Comparison of ENCODE assay signal across 12 mouse cellular contexts in the genomic region with DNA sequence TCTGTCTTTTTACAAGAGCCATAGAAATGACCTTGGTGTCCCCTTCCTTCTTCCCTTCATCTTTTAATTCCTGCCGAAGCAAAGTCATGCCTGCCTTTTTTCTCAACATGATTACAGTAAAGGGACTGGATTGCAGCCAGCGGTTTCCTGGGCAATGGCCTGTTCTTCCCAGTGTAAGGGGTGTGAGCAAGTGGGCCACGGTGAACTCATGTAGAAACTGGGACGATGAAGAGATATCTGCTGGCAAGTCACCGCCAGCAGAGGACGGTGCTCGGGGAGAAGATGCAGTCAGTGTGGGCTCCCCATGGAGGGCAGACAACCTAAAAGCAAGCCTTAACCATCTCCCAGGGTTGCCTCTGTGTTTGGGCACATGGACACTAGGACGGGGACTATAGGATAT. TPM values are rescaled to one million over a fixed set of nuclear protein-coding genes. Genes with fewer than 3 reads are reported as not detected.
A peak's percentile ranks its signal among the peaks of the same experiment; 100 is the strongest.
DNase-seq lines count a peak whose midpoint lies in the region; ATAC-seq and TF ChIP-seq lines count a peak whose summit lies in the region.
"Had no signal": no experiment of that assay in that cellular context is flagged by ENCODE, and none has a peak within 500 bp of the region (broad histone marks: within the 10 kb centered on the region; RNA-seq: fewer than 3 reads in every experiment).

No protein-coding gene starts in this region.

- no peak overlapping the region for H3ac ChIP-seq in myocyte (ENCODE audit: control insufficient read depth, insufficient read length)

- no peak overlapping the region for H3K9ac ChIP-seq in midbrain, postnatal 0 days (replicated peaks; ENCODE audit: low read length, poor library complexity, severe bottlenecking)
- no peak overlapping the region for H3K9ac ChIP-seq in midbrain, embryonic 15.5 days
- H3K9ac ChIP-seq in kidney, embryonic 15.5 days = no peak overlapping the region

- WGBS in midbrain, postnatal 0 days = 51% methylated on average over 8 of the region's 8 CpGs
- 56% methylated on average over 8 of the region's 8 CpGs for WGBS in midbrain, embryonic 15.5 days
- WGBS in kidney, embryonic 15.5 days = 66% methylated on average over 8 of the region's 8 CpGs

- no peak overlapping the region for H3K4me2 ChIP-seq in midbrain, postnatal 0 days (ENCODE audit: low read depth, low read length, poor library complexity, severe bottlenecking)
- H3K4me2 ChIP-seq in midbrain, embryonic 15.5 days = no peak overlapping the region
- H3K4me2 ChIP-seq in kidney, embryonic 15.5 days = no peak overlapping the region
- peak overlapping the region; percentile 51 for H3K4me2 ChIP-seq in myocyte (ENCODE audit: low read depth)

- ATAC-seq in midbrain, postnatal 0 days (ENCODE audit: low FRiP score) = no peak
- ATAC-seq in midbrain, embryonic 15.5 days (replicated peaks) = no peak
- ATAC-seq in kidney, embryonic 15.5 days (replicated peaks; ENCODE audit: low FRiP score) = no peak
- ATAC-seq in granulocyte monocyte progenitor cell, adult 5-6 weeks (replicated peaks; ENCODE audit: poor library complexity, severe bottlenecking) = no peak
- ATAC-seq: activated CD4-positive, CD25-positive, alpha-beta regulatory T cell, adult 4 months had no signal

- TF ChIP-seq POLR2A in myocyte (IDR thresholded peaks at IDR 0.05; ENCODE audit: insufficient read length, low read depth) = no peak

- no peak overlapping the region for H3K4me3 ChIP-seq in gastrocnemius, adult 2 months
- no peak overlapping the region for H3K4me3 ChIP-seq in midbrain, postnatal 0 days (ENCODE audit: low read depth, low read length)
- H3K4me3 ChIP-seq in midbrain, embryonic 15.5 days = no peak overlapping the region
- no peak overlapping the region for H3K4me3 ChIP-seq in kidney, embryonic 15.5 days (replicated peaks)
- H3K4me3 ChIP-seq in myocyte = no peak overlapping the region

- H3K4me1 ChIP-seq in midbrain, postnatal 0 days (ENCODE audit: insufficient read depth, low read length) = peaks cover 4% of the 10 kb centered on the region; the same call in 1 of the 2 replicates
- H3K4me1 ChIP-seq in midbrain, embryonic 15.5 days = peaks cover 18% of the 10 kb centered on the region
- H3K4me1 ChIP-seq in kidney, embryonic 15.5 days = peaks cover 67% of the 10 kb centered on the region

- H3K27me3 ChIP-seq in midbrain, postnatal 0 days (ENCODE audit: insufficient read depth, low read length) = no peaks in the 10 kb centered on the region
- no peaks in the 10 kb centered on the region for H3K27me3 ChIP-seq in midbrain, embryonic 15.5 days (replicated peaks)
- H3K27me3 ChIP-seq in kidney, embryonic 15.5 days = no peaks in the 10 kb centered on the region
- no peaks in the 10 kb centered on the region for H3K27me3 ChIP-seq in myocyte (ENCODE audit: control insufficient read depth, insufficient read depth, insufficient read length)

- H3K27ac ChIP-seq in gastrocnemius, adult 2 months = peak overlapping the region; percentile 65
- no peak overlapping the region for H3K27ac ChIP-seq in midbrain, postnatal 0 days (ENCODE audit: low read depth, low read length)
- no peak overlapping the region for H3K27ac ChIP-seq in midbrain, embryonic 15.5 days
- H3K27ac ChIP-seq in kidney, embryonic 15.5 days = peak overlapping the region; percentile 66

- no peaks in the 10 kb centered on the region for H3K9me3 ChIP-seq in midbrain, postnatal 0 days (ENCODE audit: low read length)
- no peaks in the 10 kb centered on the region for H3K9me3 ChIP-seq in midbrain, embryonic 15.5 days
- no peaks in the 10 kb centered on the region for H3K9me3 ChIP-seq in kidney, embryonic 15.5 days (replicated peaks)

- intact Hi-C loops in gastrocnemius, adult 2 months (cut with DNase I) = loop anchor here (2.0 kb wide), 1 partner anchor 27 kb away; no protein-coding TSS in a partner anchor

- no peak for TF ChIP-seq CTCF in gastrocnemius, adult 2 months (IDR thresholded peaks at IDR 0.05)
- TF ChIP-seq CTCF in midbrain, postnatal 0 days (IDR thresholded peaks at IDR 0.05) = peak; percentile 33

- peaks cover 43% of the 10 kb centered on the region for H3K79me2 ChIP-seq in myocyte (ENCODE audit: control insufficient read depth, insufficient read depth)

- DNase-seq in gastrocnemius, adult 2 months = no peak
- DNase-seq in gastrocnemius, postnatal 10 days = no peak
- peak; percentile 51 for DNase-seq in midbrain, postnatal 0 days (ENCODE audit: low spot score)
- no peak for DNase-seq in frontal cortex, postnatal 25 days (ENCODE audit: low spot score in 2 of 2)
- DNase-seq: cerebellum, postnatal 36 days; gastrocnemius, postnatal 14 days; layer of hippocampus, postnatal 36 days had no signal

- H3K36me3 ChIP-seq in midbrain, postnatal 0 days (ENCODE audit: insufficient read depth, low read length) = no peaks in the 10 kb centered on the region
- H3K36me3 ChIP-seq in midbrain, embryonic 15.5 days (replicated peaks) = no peaks in the 10 kb centered on the region
- no peaks in the 10 kb centered on the region for H3K36me3 ChIP-seq in kidney, embryonic 15.5 days
- H3K36me3 ChIP-seq in myocyte (ENCODE audit: control insufficient read depth, insufficient read depth) = no peaks in the 10 kb centered on the region

TF ChIP-seq in myocyte, 11 proteins besides CTCF, POLR2A, EP300 and RAD21:
- no peak for TF ChIP-seq CEBPB (IDR thresholded peaks at IDR 0.05; ENCODE audit: insufficient read depth, poor library complexity, severe bottlenecking)
- no peak for TF ChIP-seq MAX (IDR thresholded peaks at IDR 0.05; ENCODE audit: low read depth)
- no peak for TF ChIP-seq E2F4 (IDR thresholded peaks at IDR 0.05; ENCODE audit: insufficient read depth)
- TF ChIP-seq USF1 (IDR thresholded peaks at IDR 0.05; ENCODE audit: low read depth) = no peak
- TF ChIP-seq REST (IDR thresholded peaks at IDR 0.05; ENCODE audit: insufficient read depth, insufficient read length) = no peak
- TF ChIP-seq TCF3 (IDR thresholded peaks at IDR 0.05; ENCODE audit: insufficient read length, low read depth) = no peak
- no peak for TF ChIP-seq MYOG (IDR thresholded peaks at IDR 0.05; ENCODE audit: control insufficient read depth in 1 of 3, insufficient read depth in 1 of 3, insufficient read length in 2 of 3, low read depth in 2 of 3)
- no peak for TF ChIP-seq SRF (IDR thresholded peaks at IDR 0.05; ENCODE audit: control insufficient read depth, insufficient read length, low read depth)
- TF ChIP-seq TCF12 (IDR thresholded peaks at IDR 0.05; ENCODE audit: insufficient read depth, poor library complexity, severe bottlenecking) = no peak
- TF ChIP-seq POLR2AphosphoS2 (IDR thresholded peaks at IDR 0.05; ENCODE audit: insufficient read length, low read depth) = no peak

RNA-seq across cellular contexts. Expression of gene Csrp1, which starts 47.9 kb away (rescaled TPM):
- 10 to 100 TPM; 18.9 to 25.0 TPM for total RNA-seq in gastrocnemius, adult 2 months (2021)
- total RNA-seq in gastrocnemius, postnatal 10 days (2021) = 10 to 100 TPM; 63.5 to 70.3 TPM
- total RNA-seq in midbrain, postnatal 0 days (2014; rRNA removed) = 48.1 and 64.3 TPM in 2 replicates
- 21.6 and 25.1 TPM in 2 replicates for polyA plus RNA-seq in midbrain, postnatal 0 days (2015; fragmentation: Nextera tagmentation; extraction: Ambion mirVana)
- 13.9 and 14.7 TPM in 2 replicates for polyA plus RNA-seq in midbrain, embryonic 15.5 days (2015; fragmentation: Nextera tagmentation; extraction: Ambion mirVana)
- 119 and 137 TPM in 2 replicates for polyA plus RNA-seq in kidney, embryonic 15.5 days (2015; fragmentation: Nextera tagmentation; extraction: Ambion mirVana)
- polyA plus RNA-seq in myocyte (2012; fragmentation: generic; extraction: Trizol) = 219 TPM
- total RNA-seq in granulocyte monocyte progenitor cell, adult 5-6 weeks (2014; fragmentation: Nextera tagmentation) = 130 and 138 TPM in 2 replicates
- 104 and 135 TPM in 2 replicates for total RNA-seq in granulocyte monocyte progenitor cell, adult 5-6 weeks (2017)

Comparison
In these comparisons a context has a peak if more than half of its experiments do, and no peak if none do; other contexts are left out.
1. H3K27ac ChIP-seq: peak in gastrocnemius, adult 2 months (single experiment) and kidney, embryonic 15.5 days (single experiment); none in midbrain, postnatal 0 days (single experiment) and midbrain, embryonic 15.5 days (single experiment).